Mouse (Mus musculus) CH12F3 (cell line): ENCODE data around the gene Dnajc28.

Experiments used
- in situ Hi-C: fragments of 300-500 bp; cut with MboI; formaldehyde crosslinking; loops from 2 replicates; pipeline ENCODE4 v1.14.3; 2020; ENCODE audit warnings: low sequenced_read_pairs

The Dnajc28 gene

GRCm38 (mm10) chr16:91595076-91595475 is 23.8 kb downstream of the Dnajc28 start:
- in situ Hi-C loops, result loop anchor here (25.0 kb wide), 1 partner anchor 233 kb away; the partner anchor contains the start of gene Ifnar2

- in situ Hi-C loops, result loop anchor here (25.0 kb wide), 1 partner anchor 231 kb away; the partner anchor contains the start of gene Ifnar2
These were observed 25.6 kb downstream of the Dnajc28 start for GRCm38 (mm10) chr16:91593262-91593661.

GRCm38 (mm10) chr16:91592162-91592561 is 26.7 kb downstream of the Dnajc28 start:
- in situ Hi-C loops, result loop anchor here (25.0 kb wide), 1 partner anchor 230 kb away; the partner anchor contains the start of gene Ifnar2

- in situ Hi-C loops, result loop anchor here (10.0 to 25.0 kb wide), 2 partner anchors 74 to 226 kb away; partner anchors contain the start of gene Ifnar2
These were observed 30.1 kb downstream of the Dnajc28 start for GRCm38 (mm10) chr16:91588703-91589102.

GRCm38 (mm10) chr16:91587730-91588453 is 30.9 kb downstream of the Dnajc28 start:
- in situ Hi-C loops, result loop anchor here (10.0 to 25.0 kb wide), 2 partner anchors 73 to 226 kb away; partner anchors contain the start of gene Ifnar2

GRCm38 (mm10) chr16:91586244-91586643 is 32.6 kb downstream of the Dnajc28 start:
- in situ Hi-C loops, result loop anchor here (10.0 to 25.0 kb wide), 2 partner anchors 71 to 224 kb away; partner anchors contain the start of gene Ifnar2

- in situ Hi-C loops, result loop anchor here (10.0 to 25.0 kb wide), 2 partner anchors 71 to 223 kb away; partner anchors contain the start of gene Ifnar2
These were observed 33.2 kb downstream of the Dnajc28 start for GRCm38 (mm10) chr16:91585617-91586016.

GRCm38 (mm10) chr16:91582307-91582706 is 36.5 kb downstream of the Dnajc28 start:
- in situ Hi-C loops, result loop anchor here (10.0 to 25.0 kb wide), 2 partner anchors 68 to 220 kb away; partner anchors contain the start of gene Ifnar2

- in situ Hi-C loops, result loop anchor here (25.0 kb wide), 1 partner anchor 217 kb away; the partner anchor contains the start of gene Ifnar2
These were observed 39.7 kb downstream of the Dnajc28 start for GRCm38 (mm10) chr16:91578980-91579720.

- in situ Hi-C loops, result loop anchor here (25.0 kb wide), 1 partner anchor 213 kb away; the partner anchor contains the start of gene Ifnar2
These were observed 43.7 kb downstream of the Dnajc28 start for GRCm38 (mm10) chr16:91575151-91575550.

GRCm38 (mm10) chr16:91571105-91571504 is 47.7 kb downstream of the Dnajc28 start:
- in situ Hi-C loops, result no loop called here

GRCm38 (mm10) chr16:91568960-91569359 is 49.9 kb downstream of the Dnajc28 start:
- in situ Hi-C loops, result no loop called here

GRCm38 (mm10) chr16:91566002-91566401 is 52.8 kb downstream of the Dnajc28 start:
- in situ Hi-C loops, result no loop called here

- in situ Hi-C loops, result no loop called here
These were observed 53.4 kb downstream of the Dnajc28 start for GRCm38 (mm10) chr16:91565292-91565951.

GRCm38 (mm10) chr16:91564580-91565291 is 54.1 kb downstream of the Dnajc28 start:
- in situ Hi-C loops, result no loop called here
